Mouse (Mus musculus): ENCODE measurements around the gene St6galnac4. TPM values are rescaled to one million over a fixed set of nuclear protein-coding genes. Genes with fewer than 3 reads are reported as not detected.

Gene St6galnac4
- total RNA-seq, 2 experiments from 2014 or later, result 25.6 to 26.3 TPM

DNA sequence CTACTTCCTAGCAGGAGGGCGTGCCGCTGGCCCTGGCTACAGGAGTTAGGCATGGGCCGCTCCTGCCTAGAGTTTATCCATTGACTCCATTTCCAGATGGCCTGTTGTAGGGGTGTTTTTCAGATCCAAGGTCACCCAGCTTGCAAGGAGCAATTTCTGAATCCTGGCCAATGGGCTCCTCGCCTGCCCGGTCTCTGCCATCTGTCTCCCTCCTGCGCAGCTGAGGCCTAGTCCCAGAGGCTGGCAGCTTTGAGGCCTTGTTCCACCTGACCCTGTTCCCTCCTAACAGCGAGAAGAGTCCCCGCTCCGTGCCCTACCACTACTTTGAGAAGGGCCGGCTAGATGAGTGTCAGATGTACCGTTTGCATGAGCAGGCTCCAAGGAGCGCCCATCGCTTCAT, 9.8 kb downstream of the St6galnac4 start:
- peak; percentile 66 for DNase-seq
- intact Hi-C loops (cut with DNase I; ENCODE audit: low total_unique reads), result no loop called here

DNA sequence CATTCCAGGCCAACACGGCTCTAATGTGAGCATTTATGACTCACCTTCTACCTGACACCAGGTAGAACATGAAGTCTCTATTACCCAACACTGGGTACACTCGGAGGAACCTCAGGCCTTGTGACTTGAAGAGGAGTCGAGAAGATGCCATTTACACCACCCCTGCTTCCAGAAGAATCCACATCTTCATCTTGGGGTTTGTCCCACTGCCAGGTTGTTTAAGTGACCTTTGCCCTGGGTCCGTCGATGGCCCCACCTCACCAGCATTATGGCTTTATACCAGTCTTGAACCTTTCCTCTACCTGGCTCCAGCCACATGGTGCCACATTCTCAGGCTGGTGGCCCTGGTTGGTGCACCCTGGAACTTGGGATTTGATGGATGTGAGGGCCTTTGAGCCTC, 10.4 kb downstream of the St6galnac4 start:
- no peak for DNase-seq
- intact Hi-C loops (cut with DNase I; ENCODE audit: low total_unique reads), result no loop called here

DNA sequence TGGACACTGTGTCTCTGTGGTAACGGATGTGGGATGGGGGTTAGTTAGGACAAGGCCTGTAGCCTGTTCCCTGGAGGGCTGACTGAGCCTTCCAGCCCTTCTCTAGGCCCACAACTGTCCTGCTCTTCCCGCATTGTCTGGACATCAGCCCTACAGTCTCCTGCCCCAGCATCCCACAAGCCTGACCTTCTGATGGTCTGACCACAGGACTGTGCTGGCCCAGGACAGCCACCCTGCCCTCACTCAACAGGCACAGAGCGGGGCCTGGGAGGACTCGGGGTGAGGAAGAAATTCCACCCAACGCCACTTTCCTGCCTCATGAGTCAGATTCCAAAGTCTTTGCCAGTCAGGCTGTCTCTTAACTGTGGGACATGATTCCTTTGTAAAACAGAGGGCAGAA, 10.8 kb downstream of the St6galnac4 start:
- intact Hi-C loops (cut with DNase I; ENCODE audit: low total_unique reads), result no loop called here
- no peak for DNase-seq

DNA sequence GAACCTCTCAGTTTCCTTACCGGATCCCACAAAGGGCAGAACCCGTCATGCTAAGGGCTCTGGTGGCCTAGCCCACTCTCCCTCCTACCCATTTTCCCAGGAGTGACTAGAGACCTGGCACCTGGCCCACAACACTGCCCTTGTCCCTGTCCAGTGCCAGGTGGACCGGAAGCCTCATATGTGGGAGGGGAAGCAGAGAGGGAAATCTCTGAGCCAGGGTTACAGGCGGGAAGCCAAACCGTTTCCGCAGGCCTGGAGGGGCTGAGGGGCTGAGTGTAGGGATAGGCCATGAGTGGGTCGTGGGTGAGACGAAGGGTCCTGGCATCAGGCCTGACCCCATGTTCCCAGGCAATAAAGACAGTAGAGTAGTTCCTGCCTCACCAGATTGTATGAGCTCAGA, 11.6 kb downstream of the St6galnac4 start:
- intact Hi-C loops (cut with DNase I; ENCODE audit: low total_unique reads), result no loop called here
- peak; percentile 43 for DNase-seq

DNA sequence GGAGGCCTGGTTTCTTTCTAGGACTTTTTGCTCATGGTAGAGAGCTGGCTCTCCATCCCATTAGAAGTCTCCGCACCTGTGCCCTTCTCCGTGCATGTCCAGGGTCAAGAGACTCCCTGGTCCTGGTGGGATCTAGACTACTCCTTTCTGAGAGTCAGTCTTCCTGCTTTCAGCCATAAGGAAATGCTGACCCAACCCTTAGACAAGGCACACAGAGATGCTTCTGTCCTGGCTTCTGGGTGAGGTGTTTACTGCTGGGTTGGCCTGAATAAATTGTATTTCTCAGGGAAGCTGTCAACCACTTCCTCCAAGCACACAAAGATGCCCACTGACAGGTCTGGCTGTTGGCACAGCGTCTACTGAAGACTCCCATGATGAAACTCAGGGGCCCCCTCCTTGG, 12.5 kb downstream of the St6galnac4 start, which contains the start of gene St6galnac6:
St6galnac6 (plus strand) TSS at position 301 of the 400 bp plus-strand sequence.
- intact Hi-C loops (cut with DNase I; ENCODE audit: low total_unique reads), result no loop called here
- DNase-seq, result no peak

DNA sequence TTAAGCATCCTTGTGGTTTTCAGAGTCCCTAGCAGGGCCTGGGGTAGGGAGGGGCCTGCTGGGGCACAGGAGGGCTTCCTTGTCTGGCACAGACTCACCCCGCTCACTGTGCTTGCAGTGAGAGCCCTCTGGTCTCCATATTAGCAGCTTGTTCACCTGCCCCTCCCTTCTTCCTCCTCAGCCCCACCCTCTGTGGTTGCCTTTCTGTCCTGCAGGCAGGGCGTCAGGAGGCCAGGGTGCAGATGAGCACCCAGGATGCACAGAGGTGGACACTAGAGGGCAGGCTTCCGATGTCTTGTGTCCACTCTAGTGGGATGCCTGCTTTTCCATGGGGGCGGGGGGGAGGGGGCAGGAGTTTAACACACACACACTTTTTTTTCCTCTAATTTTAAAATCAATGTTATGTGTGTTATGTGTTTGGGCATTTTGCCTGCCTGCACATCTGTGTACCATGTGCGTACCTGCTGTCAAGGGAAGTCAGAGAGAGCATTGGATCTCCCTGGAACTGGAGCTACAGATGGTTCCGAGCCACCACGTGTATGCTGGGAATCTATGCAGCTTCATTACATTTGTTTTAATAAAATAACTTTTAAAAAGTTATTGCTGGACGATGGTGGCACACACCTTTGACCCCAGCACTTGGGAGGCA, 14.6 kb downstream of the St6galnac4 start:
- peak; percentile 59 for DNase-seq
- intact Hi-C loops (cut with DNase I; ENCODE audit: low total_unique reads), result no loop called here

DNA sequence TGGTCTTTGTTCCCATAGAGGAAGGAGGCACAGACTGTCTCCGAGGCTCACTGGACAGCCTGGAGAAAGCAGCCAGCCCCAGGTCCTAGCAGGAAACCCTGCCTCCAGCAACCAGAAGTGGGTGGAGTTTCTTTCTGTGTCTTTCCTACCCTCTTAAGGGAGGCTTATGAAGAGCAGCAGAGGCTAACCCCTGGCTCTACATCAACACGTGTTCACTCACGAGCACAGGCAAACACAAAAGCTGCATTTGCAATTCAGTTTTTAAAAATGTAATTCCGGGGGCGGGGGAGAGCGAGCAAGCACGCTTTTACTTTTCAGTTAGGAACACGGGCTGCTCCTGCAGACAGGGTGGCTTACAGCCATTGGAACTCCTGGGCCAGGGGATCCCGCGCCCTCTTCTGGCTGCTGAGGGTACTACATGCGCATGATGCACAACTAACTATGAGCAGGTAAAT, 15.7 kb downstream of the St6galnac4 start:
- peak; percentile 87 for DNase-seq
- intact Hi-C loops (cut with DNase I; ENCODE audit: low total_unique reads), result no loop called here

DNA sequence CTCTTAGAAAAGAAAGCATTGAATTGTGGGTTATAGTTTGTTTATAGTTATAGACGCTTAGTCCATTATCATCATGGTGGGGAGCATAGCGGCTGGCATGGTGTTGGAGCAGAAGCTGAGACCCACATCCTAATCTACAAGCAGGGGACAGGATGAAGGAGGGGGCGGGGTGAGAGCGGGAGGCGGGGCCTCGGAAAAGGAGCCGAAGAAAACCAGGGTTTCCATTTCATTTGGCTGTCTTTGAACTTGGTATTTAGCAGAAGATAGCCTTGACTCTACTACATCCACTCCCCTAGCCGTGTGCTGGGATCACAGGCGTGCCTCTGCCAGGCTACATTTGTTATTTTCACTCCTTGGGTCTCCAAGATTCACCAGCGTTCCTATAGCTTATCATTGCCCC, 17.7 kb downstream of the St6galnac4 start:
- intact Hi-C loops (cut with DNase I; ENCODE audit: low total_unique reads), result loop anchor here (2.0 kb wide), 1 partner anchor 20 kb away; no protein-coding TSS in a partner anchor
- DNase-seq, result no peak

DNA sequence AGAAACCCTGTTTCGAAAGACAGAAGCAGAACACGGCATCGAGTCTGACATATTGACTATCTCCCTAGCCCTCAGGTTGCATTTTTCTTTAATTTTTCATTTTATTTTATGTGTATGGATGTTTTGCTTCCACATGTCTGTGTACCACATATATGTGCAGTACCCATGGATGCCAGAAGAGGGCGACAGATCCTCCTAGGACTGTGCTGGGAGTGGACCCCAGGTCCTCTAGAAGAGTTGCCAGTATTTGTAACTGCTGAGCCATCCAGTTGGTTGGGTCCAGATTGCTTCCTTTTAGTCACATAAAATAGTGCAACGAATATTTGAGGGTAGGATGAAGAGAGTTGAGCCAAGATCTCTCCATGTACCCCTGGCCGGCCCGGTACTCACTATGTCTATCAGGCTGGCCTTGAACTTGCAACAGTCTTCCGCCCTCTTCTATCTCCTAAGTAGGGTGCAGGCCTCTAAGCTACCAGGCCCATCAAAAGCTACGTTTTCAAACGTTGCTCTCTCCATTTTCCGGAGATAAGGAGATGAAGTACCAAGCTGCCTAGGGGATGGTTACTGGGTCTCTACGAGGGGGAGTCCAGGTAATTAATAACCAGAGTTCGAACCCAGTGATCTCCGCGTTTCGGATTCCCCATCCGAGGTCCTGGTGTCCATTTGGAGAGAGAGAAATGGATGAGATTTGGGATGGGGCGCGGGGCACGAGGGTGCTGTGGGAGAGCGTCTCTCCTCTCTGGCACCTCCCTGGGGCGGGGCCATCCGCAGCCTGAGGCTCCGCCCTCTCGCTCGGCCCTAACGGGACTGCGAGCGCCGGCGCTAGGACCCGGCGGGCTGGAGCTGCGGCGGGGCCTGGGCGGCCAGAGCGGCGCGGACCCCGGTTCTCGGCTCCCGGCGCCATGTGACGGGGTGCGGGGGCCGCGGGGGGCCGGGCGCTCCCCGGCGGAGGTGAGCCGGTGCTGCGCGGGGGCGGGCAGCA, 19.6 kb downstream of the St6galnac4 start:
- peak; percentile 93 for DNase-seq
- intact Hi-C loops (cut with DNase I; ENCODE audit: low total_unique reads), result no loop called here

DNA sequence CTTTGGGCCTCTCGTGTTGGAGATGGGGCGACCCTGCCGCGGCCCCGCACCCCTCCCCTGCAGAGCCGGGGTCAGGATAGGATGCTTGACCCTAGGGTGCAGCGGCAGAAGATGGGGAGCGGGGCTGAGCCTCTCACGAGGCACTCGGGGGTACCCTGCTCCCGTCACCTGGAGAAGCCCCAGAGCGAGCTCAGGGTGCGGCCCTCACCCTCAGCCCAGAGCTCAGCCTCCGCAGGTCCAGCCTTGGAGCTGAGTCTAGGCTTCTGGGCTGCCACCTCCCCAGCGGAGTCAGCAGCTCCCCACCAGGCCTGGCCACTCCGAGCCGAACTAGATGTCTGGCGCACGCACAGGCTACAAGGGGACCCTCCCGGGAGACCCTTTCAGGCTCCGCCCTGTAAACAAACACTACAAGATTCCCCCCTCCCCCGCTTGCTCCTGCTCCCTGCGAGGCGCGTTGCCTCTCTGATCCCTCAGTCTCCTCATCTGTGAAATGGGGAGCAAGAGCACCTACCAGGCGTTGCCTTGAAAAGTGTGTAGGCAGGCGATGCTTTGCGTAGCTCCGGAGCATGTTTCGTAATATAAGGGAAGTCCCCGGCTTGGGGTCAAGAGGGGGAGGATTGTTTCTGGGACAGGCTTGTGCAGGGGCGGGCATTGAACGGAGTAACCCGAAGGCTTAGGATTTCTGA, 20.5 kb downstream of the St6galnac4 start:
- peak; percentile 64 for DNase-seq
- intact Hi-C loops (cut with DNase I; ENCODE audit: low total_unique reads), result no loop called here

DNA sequence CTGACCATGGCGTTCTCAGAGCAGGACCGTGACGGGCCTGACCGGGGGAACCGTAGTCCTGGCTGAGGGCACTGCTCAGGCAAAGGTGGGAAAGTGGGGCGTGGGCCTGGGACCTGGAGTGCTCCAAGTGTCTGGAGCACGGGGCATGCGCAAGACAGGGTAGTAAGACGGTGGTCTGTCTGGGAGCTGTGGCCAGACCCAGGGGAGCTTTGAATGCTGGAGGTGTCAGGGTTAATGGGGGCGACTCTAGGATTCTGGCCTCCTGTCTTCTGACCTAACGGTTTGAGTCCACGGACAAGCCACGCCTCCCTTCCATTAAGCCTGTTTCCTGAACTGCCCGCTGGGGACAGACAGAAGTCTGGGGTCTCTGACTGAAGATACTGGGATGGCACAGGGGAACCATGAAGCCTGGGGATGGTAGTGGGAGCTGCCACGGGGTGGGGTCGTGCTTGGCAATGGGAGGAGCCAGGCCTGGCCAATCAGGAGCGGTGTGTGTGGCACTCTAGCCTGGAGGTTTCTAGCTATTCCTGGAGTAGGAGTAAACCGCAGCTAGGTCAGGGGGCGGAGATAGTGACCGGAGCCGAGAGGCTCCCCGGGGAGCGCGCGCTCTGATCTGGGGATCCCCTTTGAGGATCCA, 21.4 kb downstream of the St6galnac4 start:
- peak; percentile 79 for DNase-seq
- intact Hi-C loops (cut with DNase I; ENCODE audit: low total_unique reads), result no loop called here

DNA sequence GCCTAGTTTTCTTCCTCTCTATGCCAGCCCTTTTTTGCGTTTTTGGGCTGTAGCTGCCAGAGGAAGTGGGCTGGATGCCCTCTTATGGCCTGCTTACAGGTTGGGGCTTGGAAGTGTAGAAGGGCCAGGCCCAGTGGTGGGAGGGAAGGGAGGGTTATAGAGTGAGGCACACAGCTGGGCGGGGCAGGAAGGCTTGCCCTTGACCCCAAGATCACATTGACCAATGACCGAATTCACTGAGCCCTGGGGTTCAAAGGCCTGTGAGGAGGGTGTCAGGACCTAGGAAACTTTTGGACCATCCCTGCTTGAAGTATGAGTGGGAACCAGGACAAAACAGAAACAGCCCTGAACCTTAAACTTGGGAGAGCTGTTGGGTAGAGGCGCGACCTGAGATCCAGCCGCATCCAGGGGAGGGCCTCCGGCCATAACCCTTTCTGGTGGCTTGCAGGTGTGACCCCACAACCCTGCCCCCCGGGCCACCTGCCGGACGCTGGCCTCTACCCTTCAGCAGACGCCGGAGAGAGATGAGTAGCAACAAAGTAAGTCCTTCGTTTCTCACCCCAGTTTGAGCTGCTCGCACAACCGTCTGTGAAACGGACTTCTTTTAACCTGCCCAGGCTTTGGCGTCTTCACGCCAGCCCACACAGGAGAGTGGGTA, 22.0 kb downstream of the St6galnac4 start:
- no peak for DNase-seq
- intact Hi-C loops (cut with DNase I; ENCODE audit: low total_unique reads), result no loop called here

DNA sequence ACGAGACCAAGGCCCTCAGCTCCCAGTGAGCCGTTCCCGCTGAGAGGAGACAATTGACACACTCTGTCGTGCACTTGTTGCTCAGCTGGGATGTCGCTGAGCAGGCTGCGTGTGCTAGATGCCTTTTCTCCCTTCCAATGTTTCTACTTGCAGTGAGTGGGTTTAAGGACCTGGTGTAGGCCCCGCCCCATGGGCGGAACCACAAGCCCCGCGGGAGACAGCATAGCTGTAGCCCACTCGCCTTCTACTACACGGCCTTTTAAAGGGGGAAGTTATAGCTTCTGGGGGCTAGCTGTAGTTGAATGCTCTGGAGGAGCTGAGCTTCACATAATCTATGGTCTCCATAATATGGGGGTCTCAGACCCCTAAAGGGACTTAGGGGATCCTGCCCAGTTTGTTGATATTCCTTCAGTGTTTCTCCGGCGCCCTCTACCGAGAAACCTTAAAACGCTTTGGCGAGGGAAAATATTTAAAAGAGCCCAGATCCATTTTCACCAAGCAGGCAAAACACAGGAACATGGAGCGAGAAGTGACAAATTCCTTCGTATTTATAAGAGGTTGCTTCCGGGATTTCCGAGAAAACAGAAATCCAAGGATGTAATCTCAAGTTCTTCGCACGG, 23.8 kb downstream of the St6galnac4 start:
- peak; percentile 53 for DNase-seq
- intact Hi-C loops (cut with DNase I; ENCODE audit: low total_unique reads), result no loop called here

DNA sequence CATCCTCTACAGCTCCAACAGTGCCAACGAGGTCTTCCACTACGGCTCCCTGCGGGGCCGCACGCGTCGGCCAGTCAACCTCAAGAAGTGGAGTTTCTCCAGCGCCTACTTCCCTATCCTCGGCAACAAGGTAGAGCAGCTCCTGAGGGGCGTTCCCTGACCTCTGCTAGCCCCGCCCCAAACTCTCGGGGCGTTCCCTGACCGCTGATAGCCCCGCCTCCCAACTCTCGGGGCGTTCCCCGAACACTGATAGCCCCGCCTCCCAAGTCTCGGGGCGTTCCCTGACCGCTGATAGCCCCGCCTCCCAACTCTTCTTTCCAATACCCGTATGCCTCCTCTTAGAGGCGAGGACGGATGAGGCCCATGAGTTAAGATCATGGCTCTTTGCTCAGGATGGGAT, 25.4 kb downstream of the St6galnac4 start:
- intact Hi-C loops (cut with DNase I; ENCODE audit: low total_unique reads), result no loop called here
- no peak for DNase-seq

DNA sequence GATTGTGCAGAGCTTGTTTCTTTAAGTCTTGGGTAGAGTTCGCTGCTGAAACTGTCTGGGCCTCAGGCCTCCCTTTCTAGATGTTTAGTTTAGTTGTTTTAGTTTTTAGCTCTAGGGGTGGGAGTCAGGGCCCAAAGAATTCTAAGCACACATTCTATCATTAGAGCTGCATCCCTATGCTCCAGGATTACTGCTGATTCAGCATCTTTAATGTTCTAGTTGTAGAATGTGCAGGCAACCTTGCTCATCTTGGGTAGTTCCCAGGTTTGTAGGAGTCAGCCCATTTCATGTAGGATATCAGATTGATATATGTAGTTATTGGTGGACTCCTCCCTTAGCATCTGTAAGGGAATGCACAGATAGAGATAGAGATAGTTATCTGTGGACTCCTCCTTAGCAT, 30.2 kb downstream of the St6galnac4 start:
- intact Hi-C loops (cut with DNase I; ENCODE audit: low total_unique reads), result loop anchor here (5.0 kb wide), 1 partner anchor 35 kb away; no protein-coding TSS in a partner anchor
- DNase-seq, result no peak

DNA sequence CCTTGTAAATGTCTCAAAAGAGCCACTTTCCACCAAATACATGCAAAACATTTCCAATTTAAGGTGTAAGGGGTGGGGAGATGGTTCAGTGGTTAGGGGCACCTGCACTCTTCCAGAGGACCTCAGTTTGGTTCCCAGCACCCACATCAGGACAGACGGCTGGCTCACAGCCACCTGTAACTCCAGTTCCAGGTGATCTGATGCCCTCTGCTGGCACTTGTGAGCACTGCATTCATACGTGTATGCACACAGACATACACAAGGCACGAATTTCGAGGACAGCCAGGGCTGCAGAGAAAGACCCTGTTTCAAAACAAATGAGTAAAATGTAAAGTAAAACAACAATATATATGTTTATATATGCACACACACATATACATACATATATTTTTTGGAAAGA, 30.7 kb downstream of the St6galnac4 start:
- DNase-seq, result no peak
- intact Hi-C loops (cut with DNase I; ENCODE audit: low total_unique reads), result loop anchor here (5.0 kb wide), 1 partner anchor 35 kb away; no protein-coding TSS in a partner anchor

DNA sequence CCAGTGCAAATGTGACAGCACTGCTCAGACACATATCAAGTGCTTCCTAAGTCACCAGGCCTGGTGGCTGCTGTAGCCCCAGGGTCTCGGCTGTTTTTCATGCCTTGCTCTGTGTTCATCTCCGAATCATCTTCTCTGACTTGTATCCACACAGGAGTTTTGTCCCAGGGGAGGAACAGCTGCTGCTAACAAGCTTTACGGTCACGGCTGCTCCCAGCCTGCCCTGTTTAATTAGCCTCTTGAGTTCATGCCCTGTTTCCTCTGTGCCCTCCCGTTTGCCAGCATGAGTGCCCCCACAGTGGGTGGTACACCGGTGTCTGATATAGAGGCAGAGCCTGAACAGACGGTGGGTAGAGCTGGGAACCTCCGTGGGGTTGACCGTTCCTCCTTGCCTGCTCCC, 31.2 kb downstream of the St6galnac4 start:
- intact Hi-C loops (cut with DNase I; ENCODE audit: low total_unique reads), result loop anchor here (5.0 kb wide), 1 partner anchor 36 kb away; no protein-coding TSS in a partner anchor
- no peak for DNase-seq

Measured in gastrocnemius, postnatal 14 days (tissue).